Mouse (Mus musculus) forebrain, embryonic 15.5 days (tissue): ENCODE measurements around the gene Pkp3. TPM values are rescaled to one million over a fixed set of nuclear protein-coding genes. Genes with fewer than 3 reads are reported as not detected.

Experiments
- ATAC-seq: fragments of 200-750 bp; cut with Nextera tagmentation; replicated peaks from 2 replicates; pipeline ENCODE4 v1.8.0; 2017; ENCODE audit warnings: mild to moderate bottlenecking, moderate TSS enrichment, moderate library complexity
- H3K27ac ChIP-seq: fragments of 300-500 bp; sonication (generic); replicated peaks from 2 replicates; pipeline ENCODE4 v1.5.1; 2015; ENCODE audit warnings: mild to moderate bottlenecking, inconsistent platforms
- H3K27me3 ChIP-seq: fragments of 300-500 bp; sonication (generic); 2 replicates; pipeline ENCODE4 v1.6.1; 2015; ENCODE audit warnings: inconsistent platforms
- H3K36me3 ChIP-seq: fragments of 300-500 bp; sonication (generic); 2 replicates; pipeline ENCODE4 v1.6.1; 2015; ENCODE audit warnings: mild to moderate bottlenecking, inconsistent platforms
- H3K4me1 ChIP-seq: fragments of 300-500 bp; sonication (generic); 2 replicates; pipeline ENCODE4 v1.6.1; 2015; ENCODE audit warnings: inconsistent platforms
- H3K4me2 ChIP-seq: fragments of 300-500 bp; sonication (generic); replicated peaks from 2 replicates; pipeline ENCODE4 v1.6.1; 2015; ENCODE audit warnings: mild to moderate bottlenecking, inconsistent platforms
- H3K4me3 ChIP-seq: fragments of 300-500 bp; sonication (generic); 2 replicates; pipeline ENCODE4 v1.5.1; 2015; ENCODE audit warnings: mild to moderate bottlenecking, inconsistent platforms
- H3K9ac ChIP-seq: fragments of 300-500 bp; sonication (generic); replicated peaks from 2 replicates; pipeline ENCODE4 v1.6.1; 2015; ENCODE audit warnings: mild to moderate bottlenecking, inconsistent platforms
- H3K9me3 ChIP-seq: fragments of 300-500 bp; sonication (generic); 2 replicates; pipeline ENCODE4 v1.6.1; 2016; ENCODE audit warnings: inconsistent platforms
- WGBS: fragments of 180-500 bp; shearing (Covaris S2); methylation state at CpG from one replicate; pipeline ENCODE4 v1.1.7; 2015; ENCODE audit warnings: mixed read lengths; 5-methylcytosine and 5-hydroxymethylcytosine counted together
- polyA plus RNA-seq: library from polyadenylated mRNA; unstranded; fragments of >200 nt; fragmentation: Nextera tagmentation; extraction: Ambion mirVana; gene quantifications from 2 replicates; pipeline ENCODE4 v1.2.1, GENCODE M21; 2015

Gene Pkp3
- polyA plus RNA-seq, 1 experiment from 2014 or later: not detected

DNA sequence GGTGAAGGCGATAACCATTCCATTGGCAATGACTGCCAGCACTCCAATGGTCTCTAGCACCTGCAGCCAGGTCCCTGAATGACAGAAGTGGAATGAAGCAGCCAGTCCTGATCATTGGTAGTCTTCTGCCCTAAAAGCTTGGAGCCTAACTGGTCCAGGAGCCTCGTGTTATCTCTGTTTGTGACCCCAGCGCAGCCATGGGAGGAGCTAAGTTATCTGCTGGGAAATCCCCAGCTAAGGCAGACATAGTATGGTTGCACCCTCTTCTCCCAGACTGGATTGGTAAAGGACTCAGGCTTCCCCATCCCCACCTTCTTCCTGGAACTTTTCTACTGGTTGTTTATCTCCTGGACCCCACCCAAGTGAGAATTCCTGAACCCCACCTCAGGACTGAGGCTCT is 25.1 kb downstream of the Pkp3 start:
- peaks cover 37% of the 10 kb centered on the region for H3K27me3 ChIP-seq
- H3K9ac ChIP-seq: no peak overlapping the region
- peaks cover 12% of the 10 kb centered on the region; the same call in 1 of the 2 replicates for H3K4me1 ChIP-seq
- 69% methylated on average over 3 of the region's 3 CpGs for WGBS
- no peak overlapping the region for H3K4me3 ChIP-seq
- no peak overlapping the region for H3K4me2 ChIP-seq
- ATAC-seq: no peak
- no peaks in the 10 kb centered on the region for H3K9me3 ChIP-seq
- no peaks in the 10 kb centered on the region for H3K36me3 ChIP-seq
- H3K27ac ChIP-seq: no peak overlapping the region

- ATAC-seq: no peak
- no peak overlapping the region for H3K4me3 ChIP-seq
- H3K27ac ChIP-seq: no peak overlapping the region
- H3K9ac ChIP-seq: no peak overlapping the region
- H3K36me3 ChIP-seq: no peaks in the 10 kb centered on the region
- WGBS: 89% methylated on average over 9 of the region's 9 CpGs
- H3K9me3 ChIP-seq: no peaks in the 10 kb centered on the region
- H3K4me1 ChIP-seq: no peaks in the 10 kb centered on the region
- H3K27me3 ChIP-seq: no peaks in the 10 kb centered on the region
- H3K4me2 ChIP-seq: no peak overlapping the region
These were observed 37.9 kb downstream of the Pkp3 start for GRCm38 (mm10) chr7:141115874-141116273.

DNA sequence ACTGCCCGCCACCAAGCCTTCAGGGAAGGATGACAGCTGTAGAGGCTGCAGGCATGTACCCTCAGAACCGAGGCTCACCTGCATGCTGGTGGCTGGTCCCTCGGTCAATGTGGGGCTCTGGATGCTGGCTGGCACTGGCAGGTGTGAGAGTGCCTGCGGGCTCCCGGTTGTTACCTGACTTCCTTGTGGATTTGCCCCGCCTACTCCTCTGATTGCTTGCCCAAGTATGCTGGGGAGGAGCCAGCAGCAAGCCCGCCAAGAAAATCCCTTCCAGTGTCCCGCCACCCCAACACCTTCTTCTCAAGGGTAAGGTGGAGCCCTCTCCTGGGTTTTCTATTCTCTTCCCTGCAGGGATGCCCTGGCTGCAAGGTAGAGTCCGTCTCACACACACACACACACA is 39.6 kb downstream of the Pkp3 start, which contains the start of gene Ano9:
Gene Ano9, minus strand, starts transcription at position 171 of the 400 bp plus-strand sequence.
- Histone ChIP-seq H3K9me3 (no peaks in the 10 kb centered on the region), H3K4me3 (no peak within 1 kb of the TSS), H3K27me3 (no peaks in the 10 kb centered on the region), H3K9ac (no peak within 1 kb of the TSS), H3K36me3 (no peaks in the 10 kb centered on the region), H3K4me1 (no peaks in the 10 kb centered on the region), H3K27ac (no peak within 1 kb of the TSS), H3K4me2 (no peak within 1 kb of the TSS)
- ATAC-seq: no peak
- 17% methylated on average over 9 of the region's 9 CpGs for WGBS

DNA sequence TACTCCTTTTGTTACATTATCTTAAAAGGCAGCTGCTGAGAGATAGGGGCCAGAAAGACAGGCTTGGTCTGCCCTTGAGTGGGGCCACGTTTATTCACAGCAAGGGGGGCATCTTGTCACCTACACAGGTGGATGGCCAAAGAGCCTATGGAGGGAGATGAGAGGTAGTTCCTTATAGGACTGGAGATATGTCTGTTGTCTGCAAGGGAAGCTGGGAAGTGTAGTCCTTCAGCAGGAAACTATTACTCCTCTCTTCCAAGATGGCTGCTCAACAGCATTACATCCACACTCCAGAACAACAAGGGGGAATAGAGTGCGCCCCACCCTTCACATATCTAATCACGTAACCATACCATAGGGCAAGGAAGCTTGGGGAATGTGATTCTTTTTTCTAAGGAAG is 41.5 kb downstream of the Pkp3 start:
- no peak overlapping the region for H3K27ac ChIP-seq
- 71% methylated on average over 3 of the region's 3 CpGs for WGBS
- no peak for ATAC-seq
- H3K4me1 ChIP-seq: no peaks in the 10 kb centered on the region
- H3K27me3 ChIP-seq: no peaks in the 10 kb centered on the region
- H3K4me3 ChIP-seq: no peak overlapping the region
- no peaks in the 10 kb centered on the region for H3K9me3 ChIP-seq
- no peak overlapping the region for H3K9ac ChIP-seq
- H3K36me3 ChIP-seq: no peaks in the 10 kb centered on the region
- H3K4me2 ChIP-seq: no peak overlapping the region

- H3K27ac ChIP-seq: no peak overlapping the region
- H3K36me3 ChIP-seq: no peaks in the 10 kb centered on the region
- H3K4me1 ChIP-seq: no peaks in the 10 kb centered on the region
- WGBS: 89% methylated on average over 3 of the region's 3 CpGs
- H3K4me3 ChIP-seq: no peak overlapping the region
- no peak for ATAC-seq
- no peaks in the 10 kb centered on the region for H3K9me3 ChIP-seq
- H3K4me2 ChIP-seq: no peak overlapping the region
- H3K27me3 ChIP-seq: no peaks in the 10 kb centered on the region
- no peak overlapping the region for H3K9ac ChIP-seq
These were observed 42.6 kb downstream of the Pkp3 start for GRCm38 (mm10) chr7:141120605-141121004.

DNA sequence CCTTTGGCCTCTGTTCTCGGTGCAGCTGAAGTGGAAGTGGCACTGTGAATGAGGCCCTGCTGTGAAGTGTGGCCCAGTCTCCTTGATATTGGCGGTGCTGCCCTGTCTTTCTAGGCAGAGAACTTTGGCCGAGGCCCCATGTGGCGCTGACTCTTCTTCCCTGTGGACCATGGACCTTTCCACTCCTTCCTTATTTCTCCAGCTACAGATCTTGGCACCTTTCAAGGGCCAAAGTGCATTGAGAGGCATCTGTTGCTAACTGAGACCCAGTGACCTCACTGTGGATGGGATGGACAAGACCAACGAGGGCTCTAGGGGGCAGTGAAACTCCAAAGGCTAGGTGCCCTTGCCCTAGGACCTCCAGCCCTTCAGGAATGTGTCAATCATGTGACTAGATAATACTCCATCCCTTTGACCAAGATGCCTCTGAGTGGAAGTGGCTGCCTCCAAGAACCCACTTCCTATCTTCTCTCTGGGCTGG is 43.1 kb downstream of the Pkp3 start:
- Histone ChIP-seq H3K4me2 (no peak overlapping the region), H3K27ac (no peak overlapping the region), H3K27me3 (no peaks in the 10 kb centered on the region), H3K36me3 (no peaks in the 10 kb centered on the region), H3K4me1 (no peaks in the 10 kb centered on the region), H3K9me3 (no peaks in the 10 kb centered on the region), H3K9ac (no peak overlapping the region), H3K4me3 (no peak overlapping the region)
- no peak for ATAC-seq
- 85% methylated on average over 5 of the region's 5 CpGs for WGBS

- WGBS: 55% methylated on average over 14 of the region's 14 CpGs
These were observed 44.2 kb downstream of the Pkp3 start, which contains the start of gene Ptdss2 for GRCm38 (mm10) chr7:141122245-141122644. Ptdss2 (plus strand) TSS chr7:141122382.

GRCm38 (mm10) chr7:141122689-141123516 is 44.9 kb downstream of the Pkp3 start:
- Histone ChIP-seq H3K27me3 (no peaks in the 10 kb centered on the region), H3K9ac (peak overlapping the region; percentile 83), H3K27ac (peak overlapping the region; percentile 78), H3K9me3 (no peaks in the 10 kb centered on the region), H3K4me2 (peak overlapping the region; percentile 75), H3K4me3 (peak overlapping the region; percentile 50), H3K4me1 (no peaks in the 10 kb centered on the region), H3K36me3 (no peaks in the 10 kb centered on the region)
- peak; percentile 96 for ATAC-seq
- WGBS: 3% methylated on average over 29 of the region's 29 CpGs

More at GRCm38 (mm10) chr7:141122245-141122644, 44.2 kb downstream of the Pkp3 start, which contains the start of gene Ptdss2:
- Histone ChIP-seq H3K36me3 (no peaks in the 10 kb centered on the region), H3K9me3 (no peaks in the 10 kb centered on the region), H3K9ac (peak within 1 kb of the TSS; percentile 83), H3K4me1 (no peaks in the 10 kb centered on the region), H3K27ac (peak within 1 kb of the TSS; percentile 78), H3K4me3 (peak within 1 kb of the TSS; percentile 50), H3K4me2 (peak within 1 kb of the TSS; percentile 75), H3K27me3 (no peaks in the 10 kb centered on the region)
- ATAC-seq: no peak

GRCm38 (mm10) chr7:141123517-141123856 is 45.5 kb downstream of the Pkp3 start:
- Histone ChIP-seq H3K27ac (peak overlapping the region; percentile 78), H3K4me3 (peak overlapping the region; percentile 50), H3K27me3 (no peaks in the 10 kb centered on the region), H3K36me3 (no peaks in the 10 kb centered on the region), H3K9ac (peak overlapping the region; percentile 83), H3K4me1 (no peaks in the 10 kb centered on the region), H3K9me3 (no peaks in the 10 kb centered on the region), H3K4me2 (peak overlapping the region; percentile 75)
- ATAC-seq: no peak; the same call in 1 of the 2 replicates
- 3% methylated on average over 15 of the region's 15 CpGs for WGBS

DNA sequence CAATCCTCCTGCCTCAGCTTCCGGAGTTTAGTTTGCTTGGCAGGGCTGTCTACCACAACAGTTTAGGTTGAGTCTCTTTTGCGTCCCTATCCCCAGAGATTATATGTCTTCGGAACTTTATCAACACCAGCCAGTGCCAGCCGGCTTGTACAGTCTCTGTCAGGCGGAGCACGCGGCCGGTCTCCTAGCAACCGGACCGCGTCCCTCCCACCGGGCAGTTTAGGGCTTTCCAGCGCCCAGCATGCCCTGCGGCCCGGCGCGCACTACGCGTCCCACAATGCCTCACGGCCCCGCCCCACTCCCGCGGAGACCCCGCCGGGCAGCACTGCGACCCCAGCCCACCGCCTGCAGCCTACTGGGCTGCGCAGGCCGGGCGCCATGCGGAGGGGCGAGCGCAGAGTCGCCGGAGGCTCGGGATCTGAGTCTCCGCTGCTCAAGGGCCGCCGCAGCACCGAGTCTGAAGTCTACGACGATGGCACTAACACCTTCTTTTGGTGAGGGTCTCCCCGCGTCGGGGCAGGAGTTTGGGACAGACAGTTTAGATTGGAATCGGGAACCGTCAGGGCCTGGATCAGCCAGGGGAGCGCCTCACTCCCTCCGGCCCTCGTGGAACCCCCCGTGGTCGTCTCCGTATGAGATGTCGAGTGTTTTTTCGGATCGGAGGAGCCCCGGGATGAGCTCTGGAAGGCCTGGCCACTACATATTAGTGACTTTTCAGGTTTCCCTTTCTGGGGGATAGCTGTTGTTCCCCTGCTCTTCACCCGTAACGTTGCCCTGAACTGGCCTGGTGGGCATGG is 53.2 kb downstream of the Pkp3 start:
- Histone ChIP-seq H3K4me1 (peaks cover 22% of the 10 kb centered on the region), H3K36me3 (peaks cover 8% of the 10 kb centered on the region; the same call in 1 of the 2 replicates), H3K9ac (peak overlapping the region; percentile 81), H3K4me2 (peak overlapping the region; percentile 88), H3K9me3 (no peaks in the 10 kb centered on the region), H3K4me3 (peak overlapping the region; percentile 74), H3K27ac (peak overlapping the region; percentile 16; the same call in 1 of the 2 replicates), H3K27me3 (no peaks in the 10 kb centered on the region)
- ATAC-seq: peak; percentile 100
- under 1% methylated on average over 57 of the region's 59 CpGs for WGBS

DNA sequence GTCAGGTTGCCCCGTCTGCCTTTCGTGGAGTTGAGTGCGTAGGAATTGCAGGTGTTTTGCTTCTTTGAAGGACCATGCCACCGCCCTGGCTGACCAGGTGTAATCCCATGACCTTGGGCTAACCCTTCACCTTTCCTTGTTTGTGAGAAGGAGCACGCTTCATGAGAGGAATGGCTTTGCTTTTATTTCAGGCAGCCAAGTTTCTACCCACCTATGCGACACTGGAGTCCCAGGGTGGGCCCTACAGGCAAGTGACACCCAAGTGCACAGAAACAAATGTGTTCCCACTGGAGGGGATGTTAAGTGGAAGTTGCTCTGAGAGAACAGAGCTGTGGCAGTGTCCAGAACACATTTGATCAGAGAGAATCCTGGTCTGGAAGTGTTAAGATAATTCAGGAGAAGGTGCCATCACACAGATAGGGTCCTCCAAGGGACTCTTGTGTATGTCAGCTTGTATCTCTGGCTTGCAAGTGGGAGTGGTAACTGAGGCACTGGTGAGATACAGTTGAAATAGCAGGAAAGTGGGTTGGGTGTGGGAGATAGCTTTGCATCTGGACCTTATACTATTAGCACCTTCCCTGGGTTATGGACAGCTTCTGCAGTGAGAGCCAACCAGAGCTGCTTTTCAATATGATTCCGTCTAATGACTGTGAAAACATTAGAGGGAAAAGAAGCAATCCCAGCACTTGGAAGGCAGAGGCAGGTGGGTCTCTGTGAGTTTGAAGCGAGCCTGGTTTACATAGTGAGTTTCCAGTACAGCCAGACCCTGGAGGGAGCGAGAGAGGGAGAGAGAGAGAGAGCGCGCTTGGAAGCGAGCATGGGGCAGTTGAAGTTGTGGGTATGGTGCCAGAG is 54.1 kb downstream of the Pkp3 start:
- Histone ChIP-seq H3K4me2 (peak overlapping the region; percentile 88), H3K27ac (no peak overlapping the region), H3K4me3 (peak overlapping the region; percentile 74), H3K27me3 (no peaks in the 10 kb centered on the region), H3K36me3 (peaks cover 16% of the 10 kb centered on the region), H3K9ac (peak overlapping the region; percentile 81), H3K4me1 (peaks cover 22% of the 10 kb centered on the region), H3K9me3 (no peaks in the 10 kb centered on the region)
- 57% methylated on average over 12 of the region's 12 CpGs for WGBS
- ATAC-seq: no peak
